Mouse (Mus musculus) E14TG2a.4 (cell line): ENCODE measurements around the gene Gal3st1.
"Not testable (repeated sequence)": the region's sequence is repeated elsewhere in the genome, so short reads cannot be mapped to it uniquely, and the experiment has no call there.

Experiments
- H3K27me3 ChIP-seq: 2 replicates; pipeline ENCODE4 v1.6.1; 2014; ENCODE audit warnings: low read length, control low read depth; ENCODE audit not compliant: insufficient read depth
- H3K36me3 ChIP-seq: 2 replicates; pipeline ENCODE4 v1.6.1; 2014; ENCODE audit warnings: low read length, control low read depth; ENCODE audit not compliant: insufficient read depth
- H3K4me1 ChIP-seq: replicated peaks from 2 replicates; pipeline ENCODE4 v1.6.1; 2014; ENCODE audit warnings: low read depth, low read length, control low read depth
- H3K4me3 ChIP-seq: replicated peaks from 2 replicates; pipeline ENCODE4 v1.5.1; 2014; ENCODE audit warnings: mild to moderate bottlenecking, low read length
- H3K9me3 ChIP-seq: 2 replicates; pipeline ENCODE4 v1.6.1; 2014; ENCODE audit warnings: low read length, control low read depth
- CTCF ChIP-seq: conservative IDR thresholded peaks from 2 replicates; pipeline ENCODE4 v1.5.1; 2014; ENCODE audit warnings: low read length
- NANOG ChIP-seq: IDR thresholded peaks from 2 replicates; pipeline ENCODE4 v1.6.1; 2014; ENCODE audit warnings: borderline replicate concordance, low read length, mixed read lengths
- POU5F1 ChIP-seq: IDR thresholded peaks from 2 replicates; pipeline ENCODE4 v1.6.1; 2014; ENCODE audit warnings: low read length, borderline replicate concordance

The Gal3st1 gene

DNA sequence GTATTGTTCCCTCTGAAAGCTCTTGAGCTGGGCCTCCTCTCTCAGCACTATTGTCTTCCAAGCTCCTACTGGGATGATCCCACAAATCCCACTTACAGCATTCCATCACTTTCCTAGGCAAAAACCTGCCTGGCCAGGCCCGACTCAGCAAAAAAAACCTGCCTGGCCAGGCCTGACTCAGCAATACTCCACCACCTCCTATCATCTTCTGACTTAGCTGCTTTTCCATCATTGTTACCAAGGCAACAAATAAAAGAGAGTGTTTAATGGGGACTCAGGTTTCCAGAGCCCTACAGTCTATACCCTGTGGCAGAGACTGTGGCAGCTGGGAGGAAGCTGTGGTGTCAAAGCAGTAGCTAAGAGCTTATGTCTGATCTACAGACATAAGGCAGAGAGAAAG lies 29.2 kb downstream of the Gal3st1 start:
- TF ChIP-seq CTCF: no peak
- TF ChIP-seq NANOG: no peak
- no peak for TF ChIP-seq POU5F1
- Histone ChIP-seq H3K4me1 (no peaks in the 10 kb centered on the region), H3K36me3 (no peaks in the 10 kb centered on the region), H3K4me3 (no peak overlapping the region), H3K9me3 (peaks cover 17% of the 10 kb centered on the region), H3K27me3 (no peaks in the 10 kb centered on the region)

DNA sequence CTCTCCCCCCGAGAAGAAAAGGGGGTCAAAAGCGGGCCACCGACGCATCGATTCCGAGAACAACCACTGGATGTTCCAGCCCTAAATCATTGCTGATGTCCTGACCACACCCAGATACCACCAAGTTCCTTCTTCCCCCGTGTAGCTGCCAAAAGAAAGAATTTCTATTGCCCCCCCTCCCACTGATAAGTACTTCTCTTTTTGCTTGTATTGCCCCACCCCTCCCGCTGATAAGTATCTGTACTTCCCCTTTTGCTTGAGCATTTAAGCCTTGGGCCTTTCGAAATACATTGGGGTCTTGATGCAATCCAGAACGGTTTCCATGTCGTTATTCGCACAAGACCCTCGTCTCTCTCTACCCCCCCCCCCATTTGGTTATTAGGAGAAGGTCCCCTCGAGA lies 32.4 kb downstream of the Gal3st1 start:
- H3K36me3 ChIP-seq, H3K4me3 ChIP-seq, H3K27me3 ChIP-seq, H3K4me1 ChIP-seq: not testable (repeated sequence)
- H3K9me3 ChIP-seq: peaks cover 17% of the 10 kb centered on the region

DNA sequence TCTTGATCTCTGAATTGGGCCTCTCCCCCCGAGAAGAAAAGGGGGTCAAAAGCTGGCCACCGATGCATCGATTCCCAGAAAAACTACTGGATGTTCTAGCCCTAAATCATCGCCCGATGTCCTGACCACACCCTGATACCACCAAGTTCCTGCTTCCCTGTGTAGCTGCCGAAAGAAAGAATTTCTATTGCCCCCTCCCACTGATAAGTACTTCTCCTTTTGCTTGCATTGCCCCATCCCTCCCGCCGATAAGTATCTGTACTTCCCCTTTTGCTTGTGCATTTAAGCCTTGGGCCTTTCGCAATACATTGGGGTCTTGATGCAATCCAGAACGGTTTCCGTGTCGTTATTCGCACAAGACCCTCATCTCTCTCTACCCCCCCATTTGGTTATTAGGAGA lies 38.7 kb downstream of the Gal3st1 start:
- not testable (repeated sequence) for H3K9me3 ChIP-seq, H3K36me3 ChIP-seq, H3K4me3 ChIP-seq, H3K27me3 ChIP-seq
- peaks cover 29% of the 10 kb centered on the region for H3K4me1 ChIP-seq

DNA sequence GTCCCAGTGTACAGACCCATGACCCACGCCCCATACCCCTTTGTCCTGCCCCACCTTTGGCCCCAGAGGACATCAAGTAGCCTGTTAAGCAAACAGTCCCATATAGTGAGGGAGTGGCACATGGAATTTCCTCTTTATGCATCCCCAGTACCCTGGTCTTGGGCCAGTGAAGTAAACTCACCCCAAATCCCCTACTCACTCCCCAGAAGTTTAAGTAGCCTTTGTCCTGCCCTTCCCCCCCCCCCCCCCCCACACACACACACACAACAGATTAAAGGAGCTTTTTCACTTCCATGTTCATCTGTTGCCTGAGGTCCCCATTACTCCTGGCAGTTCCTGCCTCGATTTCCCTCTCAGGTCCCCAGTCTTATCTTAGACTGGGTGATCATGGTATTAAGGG lies 39.9 kb downstream of the Gal3st1 start:
- no peaks in the 10 kb centered on the region for H3K36me3 ChIP-seq
- H3K9me3 ChIP-seq: no peaks in the 10 kb centered on the region
- H3K27me3 ChIP-seq: no peaks in the 10 kb centered on the region
- H3K4me1 ChIP-seq: peaks cover 33% of the 10 kb centered on the region
- H3K4me3 ChIP-seq: no peak overlapping the region
- TF ChIP-seq POU5F1: no peak
- no peak for TF ChIP-seq CTCF
- no peak for TF ChIP-seq NANOG

DNA sequence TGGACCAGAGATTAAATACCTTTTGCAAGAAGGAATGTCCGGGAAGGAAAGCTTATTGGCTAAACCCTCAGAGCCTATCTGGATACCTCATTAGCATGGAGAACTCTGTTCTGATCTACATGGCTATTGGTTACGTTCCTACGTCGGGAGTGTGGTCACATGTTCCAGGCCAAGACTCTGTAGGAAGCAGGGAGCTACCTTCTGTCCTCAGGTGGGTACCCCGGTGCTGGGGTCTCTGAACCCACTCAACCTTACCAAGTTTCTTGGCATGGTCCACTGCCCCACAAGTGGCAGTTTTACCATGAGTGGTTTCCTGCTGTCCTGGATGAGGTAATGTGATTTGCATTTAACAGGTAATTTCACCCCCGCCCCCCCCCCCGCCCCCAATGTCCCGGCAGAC lies 43.6 kb downstream of the Gal3st1 start:
- no peaks in the 10 kb centered on the region for H3K9me3 ChIP-seq
- TF ChIP-seq CTCF (no peak), POU5F1 (no peak), NANOG (no peak)
- H3K4me3 ChIP-seq: no peak overlapping the region
- peaks cover 4% of the 10 kb centered on the region; the same call in 1 of the 2 replicates for H3K27me3 ChIP-seq
- H3K4me1 ChIP-seq: peaks cover 45% of the 10 kb centered on the region
- no peaks in the 10 kb centered on the region for H3K36me3 ChIP-seq

DNA sequence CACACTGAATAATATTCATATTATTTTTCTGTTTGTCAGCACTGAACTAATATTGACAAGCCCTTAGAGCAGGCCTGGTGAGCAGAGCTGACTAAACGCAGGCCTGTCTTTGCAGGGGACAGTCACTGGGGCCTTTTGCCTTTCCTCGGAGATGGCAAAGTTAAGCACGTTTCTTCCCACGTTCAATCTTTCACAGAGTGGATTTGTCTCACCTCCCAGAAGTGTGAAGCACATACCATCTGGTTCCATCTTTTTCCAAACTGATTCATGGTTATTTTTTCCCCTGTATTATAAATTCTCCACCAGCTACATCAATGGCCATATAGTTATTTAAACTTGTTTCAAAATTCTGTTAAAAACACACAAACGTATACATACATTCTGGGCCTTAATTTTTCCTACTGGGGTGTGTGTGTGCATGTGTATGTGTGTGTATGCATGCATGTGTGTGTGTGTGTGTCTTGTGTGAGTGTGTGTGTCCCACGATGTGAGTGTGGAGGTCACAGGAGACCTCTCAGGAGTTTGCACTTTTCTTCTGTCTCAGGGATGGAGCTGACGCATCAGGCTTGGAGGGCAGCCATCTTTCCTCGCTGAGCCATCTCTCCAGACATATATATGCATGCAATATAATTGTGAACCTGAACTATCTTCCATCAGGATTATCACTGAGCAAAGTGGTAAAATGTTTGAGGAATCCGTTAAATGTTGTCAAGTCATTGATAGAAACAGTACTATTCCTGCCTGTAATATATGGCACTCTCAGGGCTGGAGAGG lies 44.3 kb downstream of the Gal3st1 start:
- Histone ChIP-seq H3K36me3 (no peaks in the 10 kb centered on the region), H3K4me3 (no peak overlapping the region), H3K4me1 (peaks cover 51% of the 10 kb centered on the region), H3K9me3 (no peaks in the 10 kb centered on the region), H3K27me3 (peaks cover 8% of the 10 kb centered on the region)
- no peak for TF ChIP-seq NANOG

DNA sequence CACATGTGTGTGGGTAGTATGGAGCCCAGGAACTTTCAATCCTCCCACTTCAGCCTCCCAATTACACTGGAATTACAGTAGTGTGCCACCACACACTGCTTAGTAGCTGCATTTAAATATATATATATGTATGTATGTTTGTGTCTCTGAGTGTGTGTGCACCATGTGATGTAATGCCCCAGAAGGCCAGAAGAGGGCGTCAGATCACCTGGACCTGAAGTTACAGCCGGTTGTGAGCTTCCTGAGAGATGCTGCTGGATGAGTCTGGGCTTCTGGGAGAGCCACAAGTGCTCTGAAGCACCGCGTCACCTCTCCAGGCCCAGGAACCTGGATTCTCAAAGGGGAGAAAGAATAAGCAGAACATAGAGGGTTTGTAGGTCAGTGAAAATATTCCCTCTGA lies 45.9 kb downstream of the Gal3st1 start:
- TF ChIP-seq POU5F1 (no peak), CTCF (peak; percentile 81), NANOG (no peak)
- Histone ChIP-seq H3K27me3 (peaks cover 11% of the 10 kb centered on the region), H3K4me1 (peaks cover 45% of the 10 kb centered on the region), H3K9me3 (no peaks in the 10 kb centered on the region), H3K36me3 (no peaks in the 10 kb centered on the region), H3K4me3 (no peak overlapping the region)

DNA sequence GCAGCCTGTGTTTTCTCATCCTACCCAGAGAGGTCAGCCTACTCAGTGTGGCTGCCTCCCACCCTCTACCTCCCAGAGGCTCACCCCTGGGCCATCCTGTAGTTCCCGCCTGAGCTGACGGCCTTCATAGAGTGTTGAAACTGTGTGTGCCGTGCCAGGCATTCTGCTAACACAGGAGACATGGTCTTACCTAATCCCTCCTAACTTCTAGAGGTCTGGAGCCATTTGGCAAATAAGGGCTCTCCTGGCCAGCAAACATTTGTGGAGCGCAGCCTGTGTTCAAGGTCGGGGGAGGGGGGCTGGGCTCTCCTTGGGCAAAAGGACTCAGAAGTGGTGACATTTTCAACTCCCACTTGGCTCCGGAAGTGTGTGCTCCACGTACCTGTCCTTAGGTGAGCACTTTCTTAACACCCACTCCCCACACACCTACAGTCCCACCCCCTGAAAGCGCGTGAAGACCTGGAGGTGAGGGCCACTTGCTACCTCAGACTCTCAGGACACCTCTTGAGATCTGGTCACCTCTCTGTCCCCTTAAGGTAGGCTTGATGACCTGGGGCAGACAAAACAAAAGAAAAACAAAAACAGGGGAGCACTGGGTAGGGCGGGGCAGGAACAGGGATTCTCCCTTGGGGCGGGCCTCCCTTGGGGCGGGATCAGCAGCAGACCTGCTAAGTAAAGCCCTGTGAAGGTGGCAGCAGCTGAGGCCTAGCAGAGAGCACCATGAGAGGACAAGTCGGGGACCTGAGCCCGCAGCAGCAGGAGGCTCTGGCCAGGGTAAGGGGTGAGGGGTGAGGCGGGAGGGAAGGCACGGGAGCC lies 47.9 kb downstream of the Gal3st1 start, which contains the start of gene Sec14l4:
Gene Sec14l4, plus strand, starts transcription at position 337 of the 816 bp plus-strand sequence.
- Histone ChIP-seq H3K4me3 (peak within 1 kb of the TSS; percentile 70), H3K27me3 (peaks cover 11% of the 10 kb centered on the region), H3K36me3 (no peaks in the 10 kb centered on the region), H3K9me3 (no peaks in the 10 kb centered on the region), H3K4me1 (peaks cover 50% of the 10 kb centered on the region)
- no peak for TF ChIP-seq POU5F1
- no peak for TF ChIP-seq NANOG
- TF ChIP-seq CTCF: no peak

DNA sequence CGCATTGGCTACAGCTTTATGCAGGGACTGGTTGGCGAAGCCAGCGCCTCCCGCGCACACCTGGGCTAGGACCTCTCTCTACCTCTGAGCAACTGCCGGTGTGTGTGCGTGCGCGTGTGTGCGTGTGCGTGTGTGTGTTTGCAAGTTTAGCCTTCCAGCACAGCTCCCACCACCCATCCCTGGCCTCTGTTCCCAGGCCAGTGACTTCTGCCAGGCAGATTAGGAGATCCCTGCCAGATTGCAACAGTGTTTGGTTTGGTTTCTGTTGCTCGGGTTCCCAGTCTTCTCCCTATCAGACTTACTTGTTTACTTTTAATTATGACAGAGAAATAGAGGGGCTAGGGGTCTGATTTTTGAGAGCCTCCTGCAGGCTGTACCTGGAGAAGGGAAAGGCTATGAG lies 48.5 kb downstream of the Gal3st1 start:
- Histone ChIP-seq H3K27me3 (peaks cover 11% of the 10 kb centered on the region), H3K4me1 (peaks cover 46% of the 10 kb centered on the region), H3K36me3 (no peaks in the 10 kb centered on the region), H3K9me3 (no peaks in the 10 kb centered on the region), H3K4me3 (peak overlapping the region; percentile 70)
- no peak for TF ChIP-seq CTCF
- no peak for TF ChIP-seq NANOG
- TF ChIP-seq POU5F1: no peak
